Mouse (Mus musculus) right cerebral cortex, postnatal 36 days (tissue): ENCODE data around the gene Exph5.

ENCODE experiments used
- DNase-seq, 2 experiments: peaks; one replicate each; pipeline ENCODE4 v3.0.0; 2022; ENCODE audit warnings: low spot score in 2 of 2, mixed read lengths in 1 of 2

Gene Exph5

GRCm38 (mm10) chr9:53320894-53321650 is 19.6 kb downstream of the Exph5 start:
- no peak for DNase-seq

GRCm38 (mm10) chr9:53321683-53322082 is 20.2 kb downstream of the Exph5 start:
- DNase-seq = no peak

- no peak for DNase-seq
Observed at GRCm38 (mm10) chr9:53323419-53324251, 22.2 kb downstream of the Exph5 start.

GRCm38 (mm10) chr9:53325363-53326090 is 24.1 kb downstream of the Exph5 start:
- no peak for DNase-seq

GRCm38 (mm10) chr9:53328203-53328602 is 26.7 kb downstream of the Exph5 start:
- peak in 1 of 2 experiments; percentile 49 for DNase-seq

DNA sequence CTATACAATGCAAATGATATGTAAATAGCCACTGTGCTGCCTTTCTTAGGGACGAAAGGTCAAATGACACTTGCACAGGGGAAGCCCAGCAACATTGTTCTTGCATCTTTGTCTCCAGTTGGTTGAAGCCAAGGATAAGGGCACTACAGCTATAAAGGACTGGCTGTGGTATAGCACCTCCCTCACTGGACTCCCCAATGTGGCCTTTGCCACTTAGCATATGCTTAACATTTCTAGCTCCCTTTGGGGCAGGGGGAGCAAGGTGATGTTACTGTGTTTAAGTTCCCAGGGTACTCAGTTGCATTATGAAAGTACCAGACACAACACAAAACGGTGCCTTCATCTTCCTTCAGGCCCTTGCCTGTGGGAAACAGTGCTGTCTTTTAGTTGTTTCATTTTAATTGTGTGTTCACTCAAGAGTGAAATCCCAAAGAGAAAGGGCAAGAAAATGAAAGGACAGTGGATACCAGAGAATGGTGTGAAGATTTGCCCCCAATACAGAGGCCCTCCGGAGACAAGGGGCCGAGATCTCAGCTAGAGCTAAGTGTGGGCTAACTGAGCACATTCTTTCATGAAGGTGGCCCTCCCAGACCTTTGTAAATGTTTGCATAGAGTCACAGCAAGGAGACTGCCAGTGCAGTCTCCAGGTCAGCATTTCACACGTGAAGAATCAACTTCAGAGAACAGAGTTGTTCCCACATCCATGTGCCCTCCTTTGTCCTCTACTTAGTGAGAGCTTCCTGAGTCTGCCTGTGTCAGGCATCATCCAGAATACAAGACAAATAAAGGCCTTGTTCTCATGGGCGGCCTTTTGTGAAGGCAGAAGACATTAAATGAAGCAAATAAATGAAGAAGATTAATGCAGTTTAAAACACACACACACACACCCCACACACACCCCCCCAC is 28.1 kb downstream of the Exph5 start:
- no peak for DNase-seq

GRCm38 (mm10) chr9:53330247-53330646 is 28.8 kb downstream of the Exph5 start:
- DNase-seq = no peak

DNA sequence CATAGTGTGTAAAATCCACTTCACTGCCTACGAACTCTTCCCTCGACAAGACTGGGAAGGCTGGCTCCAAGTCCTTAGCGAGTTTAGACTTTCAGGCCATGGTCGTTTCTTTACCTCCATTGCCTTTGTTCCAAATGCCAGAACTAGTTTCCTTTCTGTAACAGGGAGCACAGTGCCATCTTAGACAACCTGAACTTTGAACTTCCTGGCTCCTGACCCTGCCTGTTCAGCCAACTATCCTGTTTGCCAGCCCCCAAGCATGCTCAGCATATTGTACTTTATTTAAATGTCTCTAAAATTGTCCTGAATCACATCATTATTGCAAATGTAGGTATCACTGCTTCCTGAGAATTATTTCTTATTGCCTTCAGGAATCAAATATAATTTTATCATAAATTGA is 32.0 kb downstream of the Exph5 start:
- DNase-seq = no peak

GRCm38 (mm10) chr9:53335131-53335530 is 33.7 kb downstream of the Exph5 start:
- DNase-seq = no peak

- DNase-seq = no peak
Observed at GRCm38 (mm10) chr9:53339603-53340002, 38.1 kb downstream of the Exph5 start.

DNA sequence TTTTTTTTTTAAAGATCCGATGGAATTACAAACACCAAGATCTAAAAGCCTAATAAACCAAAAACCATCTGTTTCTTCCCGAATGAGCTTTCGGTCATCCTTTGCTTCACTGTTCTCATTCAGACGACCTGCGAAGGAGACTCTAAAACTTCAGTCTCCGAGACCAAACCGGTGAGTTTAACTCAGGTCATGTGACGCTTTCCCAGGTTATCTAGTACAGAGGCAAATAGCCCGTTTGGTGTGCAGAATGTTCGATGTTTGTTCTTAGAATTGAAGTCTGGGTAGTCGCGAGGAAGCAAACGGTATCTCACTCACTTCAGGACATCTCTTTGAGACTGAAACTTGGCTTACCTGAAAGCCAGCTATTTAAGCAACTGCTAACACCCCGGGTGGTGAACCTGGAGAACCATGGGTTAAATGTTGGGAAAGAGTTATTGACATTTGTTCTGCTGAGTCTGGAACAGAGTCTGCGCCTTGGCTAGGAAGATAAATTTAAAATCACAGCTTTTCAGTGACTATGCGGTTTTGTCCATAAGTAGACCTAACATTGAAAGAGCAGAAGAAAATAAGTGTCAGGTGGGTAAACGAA is 39.0 kb downstream of the Exph5 start:
- DNase-seq = no peak

DNA sequence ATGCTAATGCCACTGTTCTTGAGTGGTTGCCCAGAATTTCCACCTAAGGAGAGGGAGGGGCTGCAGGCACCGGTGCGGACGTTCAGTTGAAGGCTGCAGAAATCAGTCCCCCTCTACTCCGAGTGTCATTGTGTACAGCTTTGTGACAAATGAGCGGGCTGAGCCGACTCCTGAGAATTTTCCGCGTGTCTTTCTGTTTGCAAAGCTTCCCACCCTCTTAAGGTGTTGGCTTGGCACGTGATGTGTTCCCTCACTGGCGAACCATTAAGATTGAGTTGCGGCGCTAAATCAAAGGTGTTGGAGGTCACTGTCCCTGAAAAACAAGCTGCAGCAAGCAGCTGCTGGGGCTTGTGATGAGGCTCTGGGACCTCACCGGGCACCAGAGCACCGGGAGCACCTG is 39.5 kb downstream of the Exph5 start:
- DNase-seq = no peak

DNA sequence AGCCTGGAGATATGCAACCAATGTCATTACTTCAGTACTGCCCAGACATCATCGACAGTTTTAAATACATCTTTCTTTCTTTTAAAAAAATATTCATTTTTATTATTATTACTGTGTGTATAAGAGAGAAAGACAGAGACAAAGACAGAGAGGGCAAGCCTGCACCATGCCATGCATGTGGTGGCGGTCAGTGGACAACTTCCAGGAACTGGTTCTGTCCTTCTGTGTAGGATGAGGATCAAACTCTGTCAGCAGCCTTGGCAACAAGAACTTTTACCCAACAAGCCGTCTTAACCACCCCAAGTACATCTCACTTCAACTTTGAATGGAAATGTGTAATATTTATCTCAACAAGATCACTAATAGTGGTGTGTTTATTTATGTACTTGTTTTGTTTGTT is 40.5 kb downstream of the Exph5 start:
- no peak for DNase-seq

- peak in 1 of 2 experiments; percentile 63 for DNase-seq
Observed at GRCm38 (mm10) chr9:53344646-53345432, 43.4 kb downstream of the Exph5 start.

GRCm38 (mm10) chr9:53345728-53346127 is 44.3 kb downstream of the Exph5 start:
- DNase-seq = no peak

DNA sequence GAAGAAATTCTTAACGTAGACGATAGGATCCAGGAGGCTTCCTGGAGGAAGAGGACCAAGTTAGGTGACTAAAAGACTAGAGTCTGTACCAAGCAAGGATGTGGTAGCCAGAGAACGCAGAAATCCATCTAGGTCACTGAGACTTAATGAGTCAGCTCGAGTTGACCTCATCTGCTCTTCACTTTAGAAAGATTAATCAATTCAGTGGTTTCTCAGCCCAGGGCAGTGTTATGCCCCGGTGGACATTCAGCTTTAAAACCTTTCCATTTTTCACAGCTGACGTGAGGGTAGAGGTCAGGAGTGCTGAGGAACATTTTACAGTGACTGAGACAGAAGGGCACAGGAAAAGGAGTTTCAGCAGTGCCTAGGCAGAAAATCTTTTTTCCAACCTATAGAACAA is 44.9 kb downstream of the Exph5 start:
- no peak for DNase-seq

DNA sequence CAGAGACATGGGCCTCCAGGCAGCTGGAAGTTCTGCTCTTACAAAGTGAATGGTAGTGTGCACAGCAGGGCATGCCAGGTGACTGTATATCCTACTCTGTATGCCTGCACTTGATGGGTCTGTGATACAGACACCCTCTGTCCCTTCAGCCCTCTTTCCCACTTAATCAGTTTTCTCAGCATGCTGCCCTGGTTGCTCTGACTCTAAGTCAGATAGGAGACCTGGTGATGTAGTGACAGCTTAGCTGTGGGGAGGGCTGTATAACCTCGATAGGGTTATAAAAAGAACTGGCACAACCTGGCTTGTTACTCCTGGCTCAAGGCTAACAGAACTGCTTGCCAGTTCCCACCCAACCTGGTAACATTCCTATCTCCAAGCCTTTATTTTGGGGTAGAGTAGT is 47.7 kb downstream of the Exph5 start:
- no peak for DNase-seq

- no peak for DNase-seq
Observed at GRCm38 (mm10) chr9:53350331-53350730, 48.9 kb downstream of the Exph5 start.

- DNase-seq = no peak
Observed at GRCm38 (mm10) chr9:53351899-53352298, 50.4 kb downstream of the Exph5 start.

DNA sequence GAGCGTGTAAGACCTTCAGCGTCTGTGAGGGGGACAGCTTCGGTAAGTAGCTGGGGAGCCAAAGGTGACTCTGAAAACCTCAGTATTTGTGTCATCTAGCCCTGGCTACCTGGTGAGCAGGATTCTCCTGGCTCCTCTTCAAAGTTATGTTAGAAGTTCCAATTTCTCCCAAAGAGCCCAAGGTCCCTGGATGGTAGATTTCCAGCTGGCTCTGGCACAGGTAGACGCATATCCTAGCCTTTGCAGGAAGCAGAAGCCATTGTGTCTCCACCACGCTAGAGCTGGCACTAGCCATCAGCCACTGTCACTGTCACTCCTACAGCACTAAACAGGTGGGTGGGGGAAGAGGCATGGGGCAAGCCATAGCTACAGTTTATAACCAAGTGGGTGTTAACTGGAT is 51.7 kb downstream of the Exph5 start:
- DNase-seq = no peak
